Mouse (Mus musculus) G1E (cell line): ENCODE measurements at regions not wholly inside any gene's neighbourhood (a gene's known extent, or its start where the extent isn't known, plus 50 kb on each side); places are given as distances from the start of the nearest gene placed in this dataset.

ENCODE experiments used
- CTCF ChIP-seq: IDR thresholded peaks from 2 replicates; pipeline ENCODE4 v1.5.1; 2012; ENCODE audit warnings: low read depth, low read length, inconsistent platforms, mixed read lengths
- GATA1 ChIP-seq: IDR thresholded peaks from 2 replicates; pipeline ENCODE4 v1.6.1; 2012; ENCODE audit warnings: borderline replicate concordance, low read length, inconsistent platforms, mixed read lengths
- POLR2AphosphoS5 ChIP-seq: IDR thresholded peaks from 2 replicates; pipeline ENCODE4 v1.6.1; 2012; ENCODE audit warnings: low read depth, low read length, inconsistent platforms; ENCODE audit not compliant: insufficient replicate concordance

DNA sequence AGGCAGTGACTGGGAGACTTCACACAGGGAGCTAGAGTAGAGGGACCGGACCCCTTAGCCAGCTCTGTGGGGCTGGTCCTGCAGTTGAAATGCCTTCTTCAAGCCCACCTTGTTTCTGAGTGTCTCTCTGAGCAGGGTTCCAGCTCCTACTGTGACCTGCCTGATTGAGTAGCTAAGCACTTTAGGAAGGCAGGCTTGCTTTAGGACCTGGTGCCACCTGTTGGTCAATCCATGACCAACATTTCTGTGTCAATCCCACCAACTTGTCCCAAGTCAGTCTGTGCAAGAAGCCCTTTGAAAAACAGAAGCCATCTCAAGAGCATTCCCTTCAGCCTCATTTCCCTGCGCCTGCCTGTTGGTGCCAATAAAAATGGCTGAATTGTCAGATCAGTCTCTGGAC is 108.5 kb downstream of the Cenpf start:
- TF ChIP-seq CTCF, result no peak
- TF ChIP-seq POLR2AphosphoS5, result no peak
- no peak for TF ChIP-seq GATA1
